Mouse (Mus musculus): ENCODE measurements around the gene Tfdp2. TPM values are rescaled to one million over a fixed set of nuclear protein-coding genes. Genes with fewer than 3 reads are reported as not detected.

Gene Tfdp2
- polyA plus RNA-seq, 2 experiments: 15.5 to 33.0 TPM

- WGBS: 82% methylated on average over 12 of the region's 12 CpGs
- Histone ChIP-seq H3K4me3 (replicated peaks; ENCODE audit: low read length) (no peak overlapping the region), H3K9ac (ENCODE audit: low read depth, low read length, severe bottlenecking) (no peak overlapping the region), H3K27ac (replicated peaks; ENCODE audit: low read depth, low read length) (no peak overlapping the region), H3K9me3 (ENCODE audit: control insufficient read depth, low read length) (no peaks in the 10 kb centered on the region), H3K4me2 (replicated peaks; ENCODE audit: low read depth, low read length, severe bottlenecking) (no peak overlapping the region), H3K27me3 (ENCODE audit: control insufficient read depth, insufficient read depth, low read length) (no peaks in the 10 kb centered on the region), H3K4me1 (ENCODE audit: control insufficient read depth, insufficient read depth, low read length) (no peaks in the 10 kb centered on the region), H3K36me3 (ENCODE audit: control insufficient read depth, insufficient read depth, low read length) (0 out of 2 replicates have a peak, but pooled peaks cover 3% of the 10 kb centered on the region)
- ATAC-seq (ENCODE audit: low FRiP score, low read depth): no peak
- no peak for TF ChIP-seq POLR2A (IDR thresholded peaks at IDR 0.05; ENCODE audit: borderline replicate concordance, extremely low read depth, insufficient read depth, insufficient read length)
- DNase-seq (ENCODE audit: low spot score): no peak
Observed at GRCm38 (mm10) chr9:96353121-96353769, 157.2 kb downstream of the Tfdp2 start.

- Histone ChIP-seq H3K9me3 (ENCODE audit: control insufficient read depth, low read length) (no peaks in the 10 kb centered on the region), H3K4me1 (ENCODE audit: control insufficient read depth, insufficient read depth, low read length) (no peaks in the 10 kb centered on the region), H3K27me3 (ENCODE audit: control insufficient read depth, insufficient read depth, low read length) (no peaks in the 10 kb centered on the region), H3K9ac (ENCODE audit: low read depth, low read length, severe bottlenecking) (no peak overlapping the region), H3K36me3 (ENCODE audit: control insufficient read depth, insufficient read depth, low read length) (0 out of 2 replicates have a peak, but pooled peaks cover 3% of the 10 kb centered on the region), H3K4me2 (replicated peaks; ENCODE audit: low read depth, low read length, severe bottlenecking) (no peak overlapping the region), H3K4me3 (replicated peaks; ENCODE audit: low read length) (no peak overlapping the region), H3K27ac (replicated peaks; ENCODE audit: low read depth, low read length) (no peak overlapping the region)
- ATAC-seq (ENCODE audit: low FRiP score, low read depth) (no peak), DNase-seq (ENCODE audit: low spot score) (no peak)
- no peak for TF ChIP-seq POLR2A (IDR thresholded peaks at IDR 0.05; ENCODE audit: borderline replicate concordance, extremely low read depth, insufficient read depth, insufficient read length)
- WGBS: 75% methylated on average over 8 of the region's 8 CpGs
Observed at GRCm38 (mm10) chr9:96353799-96354198, 157.7 kb downstream of the Tfdp2 start.

GRCm38 (mm10) chr9:96360056-96360455 is 164.0 kb downstream of the Tfdp2 start:
- H3K4me1 ChIP-seq (ENCODE audit: control insufficient read depth, insufficient read depth, low read length): peaks cover 20% of the 10 kb centered on the region
- H3K27me3 ChIP-seq (ENCODE audit: control insufficient read depth, insufficient read depth, low read length): no peaks in the 10 kb centered on the region
- 77% methylated on average over 3 of the region's 3 CpGs for whole genome bisulfite sequencing
- H3K27ac ChIP-seq (replicated peaks; ENCODE audit: low read depth, low read length): no peak overlapping the region
- H3K9ac ChIP-seq (ENCODE audit: low read depth, low read length, severe bottlenecking): no peak overlapping the region
- no peak overlapping the region for H3K4me3 ChIP-seq (replicated peaks; ENCODE audit: low read length)
- TF ChIP-seq POLR2A (IDR thresholded peaks at IDR 0.05; ENCODE audit: borderline replicate concordance, extremely low read depth, insufficient read depth, insufficient read length): no peak
- H3K9me3 ChIP-seq (ENCODE audit: control insufficient read depth, low read length): no peaks in the 10 kb centered on the region
- no peak overlapping the region for H3K4me2 ChIP-seq (replicated peaks; ENCODE audit: low read depth, low read length, severe bottlenecking)
- DNase-seq (ENCODE audit: low spot score): no peak
- H3K36me3 ChIP-seq (ENCODE audit: control insufficient read depth, insufficient read depth, low read length): no peaks in the 10 kb centered on the region; the same call in 1 of the 2 replicates
- no peak for ATAC-seq (ENCODE audit: low FRiP score, low read depth)

- DNase-seq (ENCODE audit: low spot score) (peak; percentile 57), ATAC-seq (ENCODE audit: low FRiP score, low read depth) (peak; percentile 60)
- peak overlapping the region; percentile 74 for H3K4me3 ChIP-seq (replicated peaks; ENCODE audit: low read length)
- 0% methylated on average over 40 of the region's 64 CpGs for WGBS
- H3K9ac ChIP-seq (ENCODE audit: low read depth, low read length, severe bottlenecking): peak overlapping the region; percentile 84
- no peaks in the 10 kb centered on the region for H3K27me3 ChIP-seq (ENCODE audit: control insufficient read depth, insufficient read depth, low read length)
- TF ChIP-seq POLR2A (IDR thresholded peaks at IDR 0.05; ENCODE audit: borderline replicate concordance, extremely low read depth, insufficient read depth, insufficient read length): no peak
- H3K36me3 ChIP-seq (ENCODE audit: control insufficient read depth, insufficient read depth, low read length): no peaks in the 10 kb centered on the region; the same call in 1 of the 2 replicates
- no peaks in the 10 kb centered on the region for H3K9me3 ChIP-seq (ENCODE audit: control insufficient read depth, low read length)
- peak overlapping the region; percentile 50 for H3K4me2 ChIP-seq (replicated peaks; ENCODE audit: low read depth, low read length, severe bottlenecking)
- peaks cover 20% of the 10 kb centered on the region for H3K4me1 ChIP-seq (ENCODE audit: control insufficient read depth, insufficient read depth, low read length)
- peak overlapping the region; percentile 92 for H3K27ac ChIP-seq (replicated peaks; ENCODE audit: low read depth, low read length)
Observed at GRCm38 (mm10) chr9:96363581-96364140, 167.6 kb downstream of the Tfdp2 start.

GRCm38 (mm10) chr9:96364141-96364838 is 168.2 kb downstream of the Tfdp2 start, which contains the start of gene Atp1b3:
Atp1b3 (minus strand) TSS chr9:96364442.
- Histone ChIP-seq H3K27me3 (ENCODE audit: control insufficient read depth, insufficient read depth, low read length) (no peaks in the 10 kb centered on the region), H3K4me3 (replicated peaks; ENCODE audit: low read length) (peak within 1 kb of the TSS; percentile 74), H3K4me2 (replicated peaks; ENCODE audit: low read depth, low read length, severe bottlenecking) (peak within 1 kb of the TSS; percentile 50), H3K4me1 (ENCODE audit: control insufficient read depth, insufficient read depth, low read length) (peaks cover 20% of the 10 kb centered on the region), H3K9me3 (ENCODE audit: control insufficient read depth, low read length) (no peaks in the 10 kb centered on the region), H3K36me3 (ENCODE audit: control insufficient read depth, insufficient read depth, low read length) (no peaks in the 10 kb centered on the region; the same call in 1 of the 2 replicates), H3K27ac (replicated peaks; ENCODE audit: low read depth, low read length) (peak within 1 kb of the TSS; percentile 92), H3K9ac (ENCODE audit: low read depth, low read length, severe bottlenecking) (peak within 1 kb of the TSS; percentile 84)
- ATAC-seq (ENCODE audit: low FRiP score, low read depth) (peak; percentile 99), DNase-seq (ENCODE audit: low spot score) (peak; percentile 96)
- WGBS: 0% methylated on average over 36 of the region's 81 CpGs
- 0 out of 2 replicates have a peak, but pooled peaks have one; percentile 28 for TF ChIP-seq POLR2A (IDR thresholded peaks at IDR 0.05; ENCODE audit: borderline replicate concordance, extremely low read depth, insufficient read depth, insufficient read length)

Data from limb, embryonic 14.5 days (tissue).